Comparison of ENCODE assay signal across 13 mouse cellular contexts in the genomic region with DNA sequence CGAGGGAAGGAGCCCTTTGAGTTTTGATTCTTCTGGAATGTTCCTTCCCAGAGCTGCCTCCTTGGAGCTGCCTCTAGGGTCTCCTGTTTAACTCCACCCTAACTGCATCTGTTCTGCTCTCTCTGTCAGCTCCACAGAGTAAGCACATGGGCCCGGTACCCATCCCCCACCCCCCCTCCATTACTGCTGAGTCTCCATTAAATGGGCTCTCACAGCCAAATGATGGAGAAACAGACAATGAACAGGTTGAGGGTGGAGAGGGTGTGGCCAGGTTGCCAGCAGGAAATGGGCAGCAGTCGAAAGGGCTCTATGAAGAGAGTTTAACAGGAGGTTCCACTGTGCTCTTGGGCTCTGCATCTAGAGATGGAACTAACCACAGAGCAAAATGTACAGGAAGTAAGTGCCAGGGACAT. TPM values are rescaled to one million over a fixed set of nuclear protein-coding genes. Genes with fewer than 3 reads are reported as not detected.
A peak's percentile ranks its signal among the peaks of the same experiment; 100 is the strongest.
DNase-seq lines count a peak whose midpoint lies in the region; ATAC-seq lines count a peak whose summit lies in the region.
"Had no signal": no experiment of that assay in that cellular context is flagged by ENCODE, and none has a peak within 500 bp of the region (broad histone marks: within the 10 kb centered on the region; RNA-seq: fewer than 3 reads in every experiment).

No protein-coding gene starts in this region.

- no peak for DNase-seq in heart, adult 9 months (ENCODE audit: low spot score in 2 of 2)
- peak; percentile 14 to 34 for DNase-seq in CD8-positive naive resting alpha-beta T cell, adult 2 months (ENCODE audit: low read depth in 2 of 2, low spot score in 2 of 2)
- no peak for DNase-seq in embryonic facial prominence, embryonic 10.5 days (ENCODE audit: low spot score)
- DNase-seq in adrenal gland, adult 18-20 months (ENCODE audit: low spot score in 2 of 2) = no peak
- DNase-seq in adrenal gland, adult 2 months = no peak
- DNase-seq in cerebellum, adult 18-20 months = no peak
- DNase-seq: forebrain, postnatal 0 days; kidney, postnatal 36 days; lung, postnatal 4 days; right cerebral cortex, postnatal 14 days had no signal

- no peaks in the 10 kb centered on the region for H3K9me3 ChIP-seq in heart, embryonic 14.5 days (ENCODE audit: control insufficient read depth, low read length)
- no peaks in the 10 kb centered on the region for H3K9me3 ChIP-seq in embryonic facial prominence, embryonic 10.5 days
- H3K9me3 ChIP-seq in megakaryocyte, embryonic 14.5 days = 0 out of 2 replicates have a peak, but pooled peaks cover 4% of the 10 kb centered on the region
- H3K9me3 ChIP-seq: hindbrain, embryonic 12.5 days had no signal

- peak overlapping the region; percentile 57 to 75 for H3K27ac ChIP-seq in heart, embryonic 14.5 days (replicated peaks in 1 of 2; ENCODE audit: control insufficient read depth in 1 of 2, insufficient read depth in 1 of 2, low read depth in 2 of 2, low read length in 2 of 2)
- H3K27ac ChIP-seq in embryonic facial prominence, embryonic 10.5 days (replicated peaks) = peak overlapping the region; percentile 70
- H3K27ac ChIP-seq: hindbrain, embryonic 12.5 days had no signal

- 35% methylated on average over 3 of the region's 3 CpGs for WGBS in heart, embryonic 14.5 days
- 71% methylated on average over 3 of the region's 3 CpGs for WGBS in embryonic facial prominence, embryonic 10.5 days

- no peak for ATAC-seq in heart, embryonic 14.5 days (ENCODE audit: insufficient number of reproducible peaks, insufficient read depth, low FRiP score, low read depth)
- ATAC-seq: forebrain, postnatal 0 days had no signal

- H3K9ac ChIP-seq in heart, embryonic 14.5 days (ENCODE audit: low read length) = no peak overlapping the region
- H3K9ac ChIP-seq: forebrain, postnatal 0 days; hindbrain, embryonic 12.5 days had no signal

- H3K27me3 ChIP-seq in heart, embryonic 14.5 days (ENCODE audit: control insufficient read depth, insufficient read depth, low read length) = no peaks in the 10 kb centered on the region
- no peaks in the 10 kb centered on the region for H3K27me3 ChIP-seq in embryonic facial prominence, embryonic 10.5 days (replicated peaks; ENCODE audit: low read depth, poor library complexity, severe bottlenecking)
- H3K27me3 ChIP-seq in megakaryocyte, embryonic 14.5 days (replicated peaks) = no peaks in the 10 kb centered on the region
- H3K27me3 ChIP-seq: hindbrain, embryonic 12.5 days had no signal

- H3K4me2 ChIP-seq in heart, embryonic 14.5 days (ENCODE audit: low read length) = peak overlapping the region; percentile 24; the same call in 1 of the 2 replicates
- H3K4me2 ChIP-seq: hindbrain, embryonic 12.5 days had no signal

- no peaks in the 10 kb centered on the region for H3K36me3 ChIP-seq in heart, embryonic 14.5 days (ENCODE audit: control insufficient read depth, insufficient read depth, low read length)
- H3K36me3 ChIP-seq in embryonic facial prominence, embryonic 10.5 days (replicated peaks) = no peaks in the 10 kb centered on the region
- no peaks in the 10 kb centered on the region for H3K36me3 ChIP-seq in megakaryocyte, embryonic 14.5 days (replicated peaks; ENCODE audit: low read length)
- H3K36me3 ChIP-seq: hindbrain, embryonic 12.5 days had no signal

- peaks cover 40 to 46% of the 10 kb centered on the region in 2 experiments for H3K4me1 ChIP-seq in heart, embryonic 14.5 days (ENCODE audit: control insufficient read depth in 2 of 2, insufficient read depth in 2 of 2, low read length in 2 of 2)
- H3K4me1 ChIP-seq in embryonic facial prominence, embryonic 10.5 days = peaks cover 54% of the 10 kb centered on the region
- peaks cover 48% of the 10 kb centered on the region for H3K4me1 ChIP-seq in megakaryocyte, embryonic 14.5 days

- no peak overlapping the region for H3K4me3 ChIP-seq in heart, embryonic 14.5 days (ENCODE audit: control insufficient read depth in 1 of 2, insufficient read depth in 1 of 2, low read depth in 1 of 2, low read length in 2 of 2)
- no peak overlapping the region for H3K4me3 ChIP-seq in embryonic facial prominence, embryonic 10.5 days
- peak overlapping the region; percentile 29 for H3K4me3 ChIP-seq in megakaryocyte, embryonic 14.5 days (replicated peaks)
- H3K4me3 ChIP-seq: hindbrain, embryonic 12.5 days had no signal

RNA-seq across cellular contexts. Expression of gene Ssbp3, which starts 41.0 kb away (rescaled TPM):
- 36.7 and 43.3 TPM in 2 replicates for polyA plus RNA-seq in heart, embryonic 14.5 days (2014; fragmentation: Nextera tagmentation; extraction: Ambion mirVana)
- polyA plus RNA-seq in embryonic facial prominence, embryonic 10.5 days (2016; fragmentation: Nextera tagmentation; extraction: Ambion mirVana) = 147 TPM in 2 replicates
- polyA plus RNA-seq in megakaryocyte, embryonic 14.5 days (2012; ENCODE audit: insufficient read depth, low replicate concordance) = 179 and 200 TPM in 2 replicates
- 10 to 100 TPM; 70.5 to 75.9 TPM for total RNA-seq in adrenal gland, adult 18-20 months (2021)
- total RNA-seq in adrenal gland, adult 2 months (2021) = 10 to 100 TPM; 73.9 to 88.5 TPM
- polyA plus RNA-seq in adrenal gland, adult 2 months (2012; rRNA removed) = 54.3 and 85.0 TPM in 2 replicates

Comparison
In these comparisons a context has a peak if more than half of its experiments do, and no peak if none do; other contexts are left out.
1. DNase-seq: peak in CD8-positive naive resting alpha-beta T cell, adult 2 months (2 of 2); none in heart, adult 9 months (0 of 2), embryonic facial prominence, embryonic 10.5 days (single experiment), adrenal gland, adult 18-20 months (0 of 2), adrenal gland, adult 2 months (single experiment) and cerebellum, adult 18-20 months (0 of 2).